Mouse (Mus musculus): ENCODE results near the gene Zdhhc4.
A peak's percentile ranks its signal among the peaks of the same experiment; 100 is the strongest.

- TF ChIP-seq CTCF (IDR thresholded peaks at IDR 0.05; ENCODE audit: insufficient read depth, low read length) (peak; percentile 13; the same call in 1 of the 2 replicates), POLR2A (IDR thresholded peaks at IDR 0.05; ENCODE audit: borderline replicate concordance, extremely low read depth, low read depth, low read length) (no peak)
These were observed 44.3 kb downstream of the Zdhhc4 start for GRCm38 (mm10) chr5:143284762-143285161.

All from lung, adult 2 months (tissue).